Mouse (Mus musculus): ENCODE results near the gene Brip1. TPM values are rescaled to one million over a fixed set of nuclear protein-coding genes. Genes with fewer than 3 reads are reported as not detected.

The Brip1 gene
- polyA plus RNA-seq (2015; fragmentation: Nextera tagmentation; extraction: Ambion mirVana), result 1.0 and 1.7 TPM in 2 replicates

DNA sequence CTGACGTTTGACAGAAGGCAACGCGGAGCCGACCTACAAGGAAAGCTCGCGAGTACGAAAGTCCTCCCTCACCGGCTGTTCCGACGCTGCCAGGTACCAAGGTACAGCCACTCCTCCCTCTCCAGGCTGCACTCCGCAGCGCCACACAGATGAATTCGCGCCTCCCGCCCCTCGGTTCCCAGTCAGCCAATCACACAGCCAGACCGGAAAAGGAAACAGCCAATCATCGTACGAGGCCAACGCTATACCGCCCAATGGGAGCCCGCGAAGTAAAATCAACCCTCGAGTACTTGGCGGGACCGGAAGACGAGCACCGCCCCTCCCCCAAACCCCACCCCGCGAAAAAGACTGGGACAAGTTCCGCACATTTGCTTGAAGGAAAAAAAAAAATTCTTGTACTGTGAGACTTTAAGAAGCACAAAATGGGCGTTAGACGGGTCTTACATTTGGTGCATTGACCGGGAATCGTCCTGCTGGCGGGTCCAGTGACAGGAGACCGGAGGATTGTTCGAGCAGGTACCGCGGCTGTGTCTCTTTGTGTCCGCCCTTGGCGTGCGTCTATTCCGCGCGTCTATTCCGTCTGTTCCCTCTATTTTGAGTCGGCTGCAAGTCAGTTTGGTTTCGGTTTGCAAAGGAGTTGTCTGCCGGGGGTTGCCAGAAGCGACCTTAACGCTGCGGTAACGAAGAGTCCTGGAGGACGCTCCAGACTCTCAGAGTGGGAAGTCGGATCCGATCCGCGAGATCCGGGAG lies at the start of gene Brip1:
Gene Brip1 (minus strand): TSS at position 157 of the 750 bp plus-strand sequence.
- no peaks in the 10 kb centered on the region for H3K27me3 ChIP-seq (replicated peaks)

DNA sequence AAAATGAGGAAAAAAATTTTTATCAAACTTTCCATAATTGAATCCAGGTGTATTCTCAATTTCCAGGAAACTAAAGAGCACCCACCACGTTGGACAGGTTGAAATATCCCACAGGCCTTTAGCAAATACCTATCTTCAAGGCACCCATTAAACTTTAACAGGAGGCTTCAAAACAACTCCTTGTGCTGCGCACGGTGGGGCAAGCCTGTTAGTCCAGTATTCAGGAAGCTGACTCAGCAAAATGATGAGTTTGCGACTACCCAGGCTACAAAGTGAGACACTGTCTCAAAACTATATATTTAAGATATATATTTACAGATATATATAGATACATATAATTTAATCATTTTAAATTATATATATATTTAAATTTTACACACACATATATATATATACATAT lies 31.5 kb upstream of the Brip1 start:
- no peaks in the 10 kb centered on the region for H3K27me3 ChIP-seq (replicated peaks)
- H3K27ac ChIP-seq, result no peak overlapping the region
- 96% methylated on average over 4 of the region's 4 CpGs for WGBS
- no peak overlapping the region for H3K4me3 ChIP-seq
- H3K4me2 ChIP-seq, result no peak overlapping the region
- H3K9me3 ChIP-seq, result no peaks in the 10 kb centered on the region
- no peak overlapping the region for H3K9ac ChIP-seq
- peaks cover 47% of the 10 kb centered on the region for H3K36me3 ChIP-seq (replicated peaks)
- ATAC-seq (replicated peaks), result no peak
- no peaks in the 10 kb centered on the region for H3K4me1 ChIP-seq

More for the DNA sequence above, at the start of gene Brip1:
- Histone ChIP-seq H3K9me3 (no peaks in the 10 kb centered on the region), H3K9ac (peak within 1 kb of the TSS; percentile 60), H3K27ac (peak within 1 kb of the TSS; percentile 70), H3K36me3 (replicated peaks) (peaks cover 22% of the 10 kb centered on the region), H3K4me1 (peaks cover 15% of the 10 kb centered on the region; the same call in 1 of the 2 replicates), H3K4me2 (peak within 1 kb of the TSS; percentile 93), H3K4me3 (peak within 1 kb of the TSS; percentile 74)
- ATAC-seq (replicated peaks), result peak; percentile 99
- under 1% methylated on average over 60 of the region's 60 CpGs for WGBS

DNA sequence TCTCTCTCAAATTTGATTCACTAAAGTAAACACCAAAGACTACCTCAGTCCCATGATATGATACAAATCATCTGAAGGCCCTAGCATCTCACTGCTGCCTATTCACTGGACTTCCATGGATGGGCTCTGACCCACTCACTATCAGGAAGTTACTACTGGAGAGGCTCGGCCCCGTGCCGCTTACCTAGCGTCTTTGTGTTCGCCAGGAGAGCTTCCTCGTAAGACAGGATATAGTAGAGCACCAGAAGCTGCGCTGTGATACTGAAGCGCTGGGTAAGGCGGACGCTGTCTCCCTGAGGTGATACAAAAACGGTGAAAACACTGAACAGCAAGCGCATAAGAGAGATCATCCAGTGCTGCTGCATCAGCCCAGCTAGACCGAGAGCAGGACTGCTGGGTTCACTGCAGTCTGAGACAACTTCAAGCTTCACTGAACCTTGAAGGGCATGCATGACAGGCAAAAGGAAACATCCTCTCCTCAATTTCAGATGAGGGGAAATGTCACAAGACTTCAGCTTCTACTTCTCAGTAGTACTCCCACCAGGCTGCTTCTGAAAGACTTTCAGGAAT lies 30.9 kb upstream of the Brip1 start:
- WGBS, result 94% methylated on average over 13 of the region's 13 CpGs
- Histone ChIP-seq H3K36me3 (replicated peaks) (peaks cover 49% of the 10 kb centered on the region), H3K4me2 (no peak overlapping the region), H3K4me1 (no peaks in the 10 kb centered on the region), H3K9me3 (no peaks in the 10 kb centered on the region), H3K9ac (no peak overlapping the region), H3K27ac (no peak overlapping the region), H3K4me3 (no peak overlapping the region), H3K27me3 (replicated peaks) (no peaks in the 10 kb centered on the region)
- ATAC-seq (replicated peaks), result no peak

DNA sequence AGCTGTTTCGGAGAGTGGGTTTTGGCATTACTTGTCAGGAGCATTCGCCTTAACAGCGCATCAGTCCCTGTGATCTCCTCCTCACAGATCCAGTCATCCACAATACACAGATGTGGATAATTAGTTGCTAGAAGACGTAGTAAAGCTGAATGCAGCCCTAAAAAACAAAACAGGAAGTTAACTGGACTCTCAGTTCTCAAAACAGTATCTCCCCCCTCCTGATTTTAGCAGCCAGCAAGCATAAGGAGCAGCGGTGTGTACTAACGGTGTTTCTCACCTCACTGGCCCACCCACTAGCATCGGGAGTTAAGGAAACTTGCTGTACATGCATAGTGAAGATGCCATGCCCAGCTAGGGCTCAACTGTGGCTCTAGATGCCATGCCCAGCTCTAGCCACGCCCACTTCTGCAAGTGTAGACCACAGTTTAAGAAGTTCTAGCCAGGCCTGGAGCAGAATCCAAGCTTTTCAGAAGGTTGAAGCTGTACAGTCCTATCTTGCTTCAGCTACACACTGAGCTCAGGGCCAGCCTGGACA lies 25.7 kb upstream of the Brip1 start:
- no peak for ATAC-seq (replicated peaks)
- H3K9me3 ChIP-seq, result no peaks in the 10 kb centered on the region
- 89% methylated on average over 8 of the region's 8 CpGs for WGBS

DNA sequence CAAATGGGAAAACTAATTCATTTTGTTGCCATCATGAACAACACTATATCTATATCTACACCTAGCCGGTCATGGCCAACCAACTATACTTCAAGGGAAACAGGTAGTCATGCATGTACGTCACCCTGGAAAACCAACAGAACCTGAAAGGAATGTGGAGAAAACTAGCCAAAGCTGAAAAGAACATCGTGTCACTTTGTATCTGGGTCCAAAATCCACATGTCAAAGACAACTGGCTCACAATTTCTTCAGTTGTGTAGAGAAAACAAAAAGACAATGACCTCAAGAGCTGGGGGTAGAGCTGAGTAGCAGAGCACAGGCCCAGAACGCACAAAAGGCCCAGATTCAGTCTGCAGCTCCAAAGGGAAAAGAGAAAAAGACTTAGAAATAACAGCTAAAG lies 24.8 kb upstream of the Brip1 start:
- no peak for ATAC-seq (replicated peaks)
- H3K9ac ChIP-seq, result no peak overlapping the region
- H3K27ac ChIP-seq, result no peak overlapping the region
- peaks cover 42% of the 10 kb centered on the region for H3K36me3 ChIP-seq (replicated peaks)
- no peak overlapping the region for H3K4me2 ChIP-seq
- no peaks in the 10 kb centered on the region for H3K4me1 ChIP-seq
- H3K27me3 ChIP-seq (replicated peaks), result no peaks in the 10 kb centered on the region
- 87% methylated on average over 4 of the region's 4 CpGs for WGBS
- H3K9me3 ChIP-seq, result no peaks in the 10 kb centered on the region
- H3K4me3 ChIP-seq, result no peak overlapping the region

More for the DNA sequence above, 25.7 kb upstream of the Brip1 start:
- Histone ChIP-seq H3K9ac (no peak overlapping the region), H3K4me2 (no peak overlapping the region), H3K4me1 (no peaks in the 10 kb centered on the region), H3K27ac (no peak overlapping the region), H3K4me3 (no peak overlapping the region), H3K27me3 (replicated peaks) (no peaks in the 10 kb centered on the region), H3K36me3 (replicated peaks) (peaks cover 49% of the 10 kb centered on the region)

DNA sequence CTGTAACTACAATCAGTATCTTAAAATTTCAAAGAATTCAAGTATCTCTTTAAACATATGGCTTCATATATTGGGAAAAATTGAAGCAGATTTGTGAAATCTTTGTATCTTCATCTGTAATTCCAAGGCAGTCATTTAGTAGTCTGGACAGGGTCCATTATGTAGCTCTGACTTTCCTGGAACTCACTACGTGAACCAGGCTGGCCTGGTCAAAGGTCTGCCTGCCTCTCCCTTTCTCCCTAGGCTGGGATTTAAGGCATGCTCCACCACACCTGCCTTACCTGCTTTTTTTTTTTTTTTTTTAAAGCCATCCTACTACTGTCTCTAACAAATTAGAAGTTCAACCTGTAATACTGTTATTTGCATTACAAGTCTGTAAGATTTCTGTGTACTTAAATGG lies 10.8 kb upstream of the Brip1 start:
- Histone ChIP-seq H3K27ac (no peak overlapping the region), H3K36me3 (replicated peaks) (peaks cover 45% of the 10 kb centered on the region)
- no peak for ATAC-seq (replicated peaks)

DNA sequence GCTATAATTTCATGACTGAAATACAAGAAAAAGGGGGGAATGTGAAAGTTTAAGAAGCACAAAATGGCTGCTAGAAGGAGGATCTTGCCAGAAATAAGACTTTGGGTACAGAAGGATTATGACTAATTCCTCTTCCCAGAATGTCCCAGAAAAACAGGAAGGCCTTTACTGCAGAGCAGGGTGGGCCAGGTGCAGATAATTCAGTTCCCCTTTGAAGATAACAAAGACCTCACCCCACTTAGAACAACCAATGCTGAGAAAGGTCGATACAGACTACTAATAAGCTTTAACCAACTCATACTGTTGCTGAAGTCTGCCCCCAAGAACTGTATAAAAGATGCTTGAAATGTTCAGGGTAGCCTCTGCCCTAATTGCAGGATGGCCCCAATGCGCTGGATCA lies 8.1 kb upstream of the Brip1 start:
- Histone ChIP-seq H3K27me3 (replicated peaks) (no peaks in the 10 kb centered on the region), H3K4me2 (no peak overlapping the region), H3K4me1 (no peaks in the 10 kb centered on the region), H3K9ac (no peak overlapping the region), H3K4me3 (no peak overlapping the region), H3K36me3 (replicated peaks) (peaks cover 56% of the 10 kb centered on the region), H3K9me3 (no peaks in the 10 kb centered on the region), H3K27ac (no peak overlapping the region)
- no peak for ATAC-seq (replicated peaks)
- WGBS, result 95% methylated on average over 2 of the region's 2 CpGs

More for the DNA sequence above, 10.8 kb upstream of the Brip1 start:
- Histone ChIP-seq H3K9ac (no peak overlapping the region), H3K27me3 (replicated peaks) (no peaks in the 10 kb centered on the region), H3K4me2 (no peak overlapping the region), H3K9me3 (no peaks in the 10 kb centered on the region), H3K4me3 (no peak overlapping the region), H3K4me1 (no peaks in the 10 kb centered on the region)
- 67% methylated on average over 1 of the region's 1 CpGs for WGBS

DNA sequence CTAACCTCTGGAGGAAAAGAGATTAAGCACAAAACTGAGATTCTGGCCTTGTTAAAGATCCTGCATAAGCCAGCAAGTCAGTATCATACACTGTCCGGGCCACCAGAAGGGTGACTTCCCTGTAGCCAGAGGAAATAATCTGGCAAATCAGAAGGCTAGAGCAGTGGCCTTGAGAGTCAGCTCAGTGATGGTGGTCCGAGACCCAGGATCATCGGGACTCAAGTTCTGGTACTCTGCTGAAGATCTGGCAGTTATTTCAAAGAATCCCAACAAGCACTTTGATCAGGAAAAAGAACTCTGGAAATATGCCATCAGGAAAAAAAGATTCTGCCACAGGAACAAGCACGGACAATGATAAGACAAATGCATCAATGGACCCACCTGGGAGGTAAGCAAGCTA lies 4.9 kb upstream of the Brip1 start:
- WGBS, result 96% methylated on average over 4 of the region's 4 CpGs
- Histone ChIP-seq H3K27me3 (replicated peaks) (no peaks in the 10 kb centered on the region), H3K9me3 (no peaks in the 10 kb centered on the region), H3K4me3 (no peak overlapping the region), H3K4me1 (peaks cover 10% of the 10 kb centered on the region; the same call in 1 of the 2 replicates), H3K9ac (no peak overlapping the region), H3K36me3 (replicated peaks) (peaks cover 42% of the 10 kb centered on the region), H3K4me2 (no peak overlapping the region), H3K27ac (no peak overlapping the region)
- ATAC-seq (replicated peaks), result no peak

DNA sequence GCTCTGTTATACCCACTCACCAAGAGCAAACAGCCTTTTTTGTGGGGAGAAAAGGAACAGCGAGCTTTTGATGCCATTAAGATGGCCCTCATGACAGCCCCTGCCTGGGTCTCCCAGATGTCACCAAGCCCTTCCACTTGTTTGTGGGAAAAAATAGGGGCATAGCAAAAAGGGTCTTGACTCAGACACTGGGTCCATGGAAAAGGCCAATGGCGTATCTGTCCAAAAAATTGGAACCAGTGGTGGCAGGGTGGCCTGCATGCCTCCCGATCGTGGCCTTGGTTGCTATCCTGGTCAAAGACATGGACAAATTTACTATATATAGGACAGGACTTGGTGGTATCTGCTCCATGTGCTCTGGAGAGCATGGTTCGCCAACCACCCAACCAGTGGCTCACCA lies 4.0 kb upstream of the Brip1 start:
- ATAC-seq (replicated peaks), result no peak
- Histone ChIP-seq H3K4me3 (no peak overlapping the region), H3K9ac (no peak overlapping the region), H3K9me3 (no peaks in the 10 kb centered on the region), H3K36me3 (replicated peaks) (peaks cover 42% of the 10 kb centered on the region), H3K4me1 (peaks cover 15% of the 10 kb centered on the region; the same call in 1 of the 2 replicates), H3K27ac (no peak overlapping the region), H3K27me3 (replicated peaks) (no peaks in the 10 kb centered on the region), H3K4me2 (no peak overlapping the region)
- WGBS, result 97% methylated on average over 5 of the region's 5 CpGs

DNA sequence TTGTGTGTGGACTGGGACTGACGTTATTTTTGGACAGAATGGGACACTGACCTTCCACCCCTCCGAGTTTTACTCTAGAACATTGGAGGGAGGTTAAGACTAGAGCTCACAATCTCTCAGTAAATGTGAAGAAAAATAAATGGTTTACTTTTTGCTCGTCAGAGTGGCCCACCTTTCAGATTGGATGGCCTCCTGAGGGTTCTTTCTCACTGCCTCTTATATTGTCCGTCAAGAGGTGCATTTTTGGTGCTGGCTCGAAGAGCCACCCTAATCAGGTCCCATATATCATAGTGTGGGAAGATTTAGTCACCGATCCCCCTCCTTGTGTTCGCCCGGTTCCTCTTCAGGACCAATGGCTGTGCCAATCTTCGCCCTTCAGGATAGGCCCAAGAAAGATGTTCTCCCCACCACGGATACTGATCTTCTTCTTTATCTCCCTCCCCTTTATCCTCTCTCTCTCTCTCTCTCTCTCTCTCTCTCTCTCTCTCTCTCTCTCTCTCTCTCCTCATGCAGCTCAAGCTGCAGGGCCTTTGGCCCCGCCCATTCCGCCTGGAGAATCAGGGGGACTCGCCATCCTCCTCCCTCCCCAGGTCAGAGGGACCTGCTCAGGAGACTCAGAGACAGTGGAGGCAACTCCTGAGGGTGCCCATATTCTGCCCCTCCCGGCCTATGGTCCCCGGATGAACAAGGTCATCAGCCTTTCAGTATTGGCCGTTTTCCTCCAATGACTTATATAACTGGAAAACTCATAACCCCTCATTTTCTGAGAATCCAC lies 1.1 kb upstream of the Brip1 start:
- ATAC-seq (replicated peaks), result no peak
- H3K9ac ChIP-seq, result peak overlapping the region; percentile 60
- H3K36me3 ChIP-seq (replicated peaks), result peaks cover 30% of the 10 kb centered on the region
- H3K27ac ChIP-seq, result peak overlapping the region; percentile 70
- 53% methylated on average over 16 of the region's 16 CpGs for WGBS
- H3K27me3 ChIP-seq (replicated peaks), result no peaks in the 10 kb centered on the region
- H3K4me2 ChIP-seq, result peak overlapping the region; percentile 60
- H3K9me3 ChIP-seq, result no peaks in the 10 kb centered on the region
- H3K4me3 ChIP-seq, result peak overlapping the region; percentile 74
- H3K4me1 ChIP-seq, result peaks cover 15% of the 10 kb centered on the region; the same call in 1 of the 2 replicates

DNA sequence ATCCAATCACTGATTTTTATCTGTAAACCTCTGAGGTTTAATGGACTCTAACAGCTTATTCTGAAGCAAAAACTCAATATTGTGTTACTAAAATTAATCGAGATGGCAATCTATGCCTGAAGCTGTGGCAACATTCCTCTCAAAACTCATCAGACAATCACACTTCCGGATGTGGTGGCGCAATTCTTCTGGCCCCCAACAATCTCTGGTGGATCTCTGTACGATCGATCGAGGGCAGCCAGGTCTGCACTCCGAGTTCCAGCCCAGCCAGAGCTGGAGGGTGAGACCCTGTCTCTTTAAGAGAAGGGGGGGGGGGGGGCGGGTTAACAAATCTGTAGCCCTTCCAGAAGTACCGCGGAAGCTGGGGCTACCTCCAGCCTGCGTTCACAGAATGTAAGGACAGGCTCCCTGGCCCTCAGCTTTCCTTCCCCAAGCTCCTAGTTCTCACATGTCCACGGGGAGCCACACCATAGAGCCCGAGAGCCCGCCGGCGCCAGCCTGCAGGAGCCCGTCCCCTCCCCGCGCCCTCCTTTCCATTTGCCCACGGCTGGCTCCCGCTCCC lies 452 bp downstream of the Brip1 start:
- 1% methylated on average over 21 of the region's 21 CpGs for WGBS
- Histone ChIP-seq H3K27me3 (replicated peaks) (no peaks in the 10 kb centered on the region), H3K9me3 (no peaks in the 10 kb centered on the region), H3K4me3 (peak overlapping the region; percentile 74), H3K9ac (peak overlapping the region; percentile 40), H3K27ac (no peak overlapping the region), H3K36me3 (replicated peaks) (peaks cover 16% of the 10 kb centered on the region), H3K4me1 (peaks cover 15% of the 10 kb centered on the region; the same call in 1 of the 2 replicates), H3K4me2 (peak overlapping the region; percentile 93)
- peak; percentile 76 for ATAC-seq (replicated peaks)

DNA sequence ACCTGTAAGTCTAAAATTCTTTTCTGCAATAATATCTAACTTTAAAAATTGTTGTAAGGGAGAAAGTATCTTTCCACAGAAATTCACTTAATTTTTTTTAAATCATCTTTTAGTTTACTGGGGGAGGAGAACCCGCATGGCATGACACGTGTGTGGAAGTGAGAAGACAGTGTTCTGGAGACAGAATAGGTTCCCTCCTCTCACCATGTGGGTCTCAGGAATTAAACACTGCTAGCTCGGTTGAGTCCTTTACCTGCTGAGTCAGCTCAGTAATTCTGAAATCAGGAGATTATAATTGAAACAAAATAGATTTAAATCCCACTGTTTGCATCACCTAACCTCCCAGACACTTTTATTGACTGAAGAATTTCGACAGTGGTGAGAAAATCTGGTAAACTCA lies 1.3 kb downstream of the Brip1 start:
- no peak overlapping the region for H3K4me3 ChIP-seq
- no peak for ATAC-seq (replicated peaks)
- H3K36me3 ChIP-seq (replicated peaks), result peaks cover 8% of the 10 kb centered on the region
- H3K4me2 ChIP-seq, result no peak overlapping the region
- no peaks in the 10 kb centered on the region for H3K9me3 ChIP-seq
- H3K4me1 ChIP-seq, result peaks cover 15% of the 10 kb centered on the region; the same call in 1 of the 2 replicates
- WGBS, result 53% methylated on average over 4 of the region's 4 CpGs
- H3K27ac ChIP-seq, result no peak overlapping the region
- no peak overlapping the region for H3K9ac ChIP-seq
- no peaks in the 10 kb centered on the region for H3K27me3 ChIP-seq (replicated peaks)
